Mouse (Mus musculus): ENCODE data around the gene Pakap. TPM values are rescaled to one million over a fixed set of nuclear protein-coding genes. Genes with fewer than 3 reads are reported as not detected.

The Pakap gene
- polyA plus RNA-seq, 1 experiment from 2014 or later = 39.4 TPM

- peak; percentile 91 for DNase-seq (ENCODE audit: low spot score)
- H3K36me3 ChIP-seq = no peaks in the 10 kb centered on the region
- H3K27ac ChIP-seq = peak overlapping the region; percentile 88
- peak overlapping the region; percentile 24; the same call in 1 of the 2 replicates for H3K4me3 ChIP-seq
- 15% methylated on average over 12 of the region's 12 CpGs for WGBS
- no peaks in the 10 kb centered on the region for H3K9me3 ChIP-seq (replicated peaks)
- H3K4me1 ChIP-seq = peaks cover 38% of the 10 kb centered on the region
- H3K27me3 ChIP-seq (ENCODE audit: low read depth, poor library complexity, severe bottlenecking) = no peaks in the 10 kb centered on the region
Measured at GRCm38 (mm10) chr4:57672996-57673906, 105.3 kb downstream of the Pakap start.

- no peak overlapping the region for H3K4me3 ChIP-seq
- no peaks in the 10 kb centered on the region for H3K36me3 ChIP-seq
- peak overlapping the region; percentile 88 for H3K27ac ChIP-seq
- 78% methylated on average over 7 of the region's 7 CpGs for WGBS
- peaks cover 38% of the 10 kb centered on the region for H3K4me1 ChIP-seq
- no peak for DNase-seq (ENCODE audit: low spot score)
- no peaks in the 10 kb centered on the region for H3K9me3 ChIP-seq (replicated peaks)
- no peaks in the 10 kb centered on the region for H3K27me3 ChIP-seq (ENCODE audit: low read depth, poor library complexity, severe bottlenecking)
Measured at GRCm38 (mm10) chr4:57674351-57674750, 106.4 kb downstream of the Pakap start.

GRCm38 (mm10) chr4:57675387-57675786 is 107.4 kb downstream of the Pakap start:
- Histone ChIP-seq H3K36me3 (no peaks in the 10 kb centered on the region), H3K4me1 (peaks cover 37% of the 10 kb centered on the region), H3K27ac (peak overlapping the region; percentile 88), H3K9me3 (replicated peaks) (no peaks in the 10 kb centered on the region), H3K4me3 (peak overlapping the region; percentile 31; the same call in 1 of the 2 replicates), H3K27me3 (ENCODE audit: low read depth, poor library complexity, severe bottlenecking) (no peaks in the 10 kb centered on the region)
- WGBS = 3% methylated on average over 13 of the region's 13 CpGs
- peak; percentile 80 for DNase-seq (ENCODE audit: low spot score)

- Histone ChIP-seq H3K4me1 (peaks cover 43% of the 10 kb centered on the region), H3K9me3 (replicated peaks) (no peaks in the 10 kb centered on the region), H3K36me3 (no peaks in the 10 kb centered on the region), H3K4me3 (no peak overlapping the region), H3K27ac (no peak overlapping the region), H3K27me3 (ENCODE audit: low read depth, poor library complexity, severe bottlenecking) (no peaks in the 10 kb centered on the region)
- no peak for DNase-seq (ENCODE audit: low spot score)
- 83% methylated on average over 12 of the region's 12 CpGs for WGBS
Measured at GRCm38 (mm10) chr4:57677916-57678315, 109.9 kb downstream of the Pakap start.

GRCm38 (mm10) chr4:57678991-57679457 is 111.0 kb downstream of the Pakap start:
- peaks cover 35% of the 10 kb centered on the region for H3K4me1 ChIP-seq
- no peak overlapping the region for H3K4me3 ChIP-seq
- H3K27ac ChIP-seq = no peak overlapping the region
- H3K36me3 ChIP-seq = no peaks in the 10 kb centered on the region
- WGBS = 88% methylated on average over 9 of the region's 9 CpGs
- no peaks in the 10 kb centered on the region for H3K9me3 ChIP-seq (replicated peaks)
- H3K27me3 ChIP-seq (ENCODE audit: low read depth, poor library complexity, severe bottlenecking) = no peaks in the 10 kb centered on the region
- DNase-seq (ENCODE audit: low spot score) = no peak

GRCm38 (mm10) chr4:57680186-57680585 is 112.2 kb downstream of the Pakap start:
- Histone ChIP-seq H3K36me3 (no peaks in the 10 kb centered on the region), H3K4me3 (no peak overlapping the region), H3K9me3 (replicated peaks) (no peaks in the 10 kb centered on the region), H3K27me3 (ENCODE audit: low read depth, poor library complexity, severe bottlenecking) (no peaks in the 10 kb centered on the region), H3K4me1 (peaks cover 27% of the 10 kb centered on the region), H3K27ac (no peak overlapping the region)
- 91% methylated on average over 12 of the region's 12 CpGs for WGBS
- DNase-seq (ENCODE audit: low spot score) = no peak

- Histone ChIP-seq H3K4me1 (peaks cover 21% of the 10 kb centered on the region), H3K27me3 (ENCODE audit: low read depth, poor library complexity, severe bottlenecking) (no peaks in the 10 kb centered on the region), H3K9me3 (replicated peaks) (no peaks in the 10 kb centered on the region), H3K36me3 (no peaks in the 10 kb centered on the region), H3K4me3 (no peak overlapping the region), H3K27ac (peak overlapping the region; percentile 50)
- 80% methylated on average over 12 of the region's 12 CpGs for WGBS
- no peak for DNase-seq (ENCODE audit: low spot score)
Measured at GRCm38 (mm10) chr4:57681511-57681910, 113.5 kb downstream of the Pakap start.

GRCm38 (mm10) chr4:57682341-57682740 is 114.4 kb downstream of the Pakap start:
- Histone ChIP-seq H3K27ac (no peak overlapping the region), H3K4me3 (no peak overlapping the region), H3K4me1 (peaks cover 30% of the 10 kb centered on the region), H3K27me3 (ENCODE audit: low read depth, poor library complexity, severe bottlenecking) (no peaks in the 10 kb centered on the region), H3K36me3 (no peaks in the 10 kb centered on the region), H3K9me3 (replicated peaks) (no peaks in the 10 kb centered on the region)
- no peak for DNase-seq (ENCODE audit: low spot score)
- 96% methylated on average over 2 of the region's 2 CpGs for WGBS

GRCm38 (mm10) chr4:57682944-57683343 is 115.0 kb downstream of the Pakap start:
- WGBS = 88% methylated on average over 11 of the region's 11 CpGs
- Histone ChIP-seq H3K36me3 (no peaks in the 10 kb centered on the region), H3K9me3 (replicated peaks) (no peaks in the 10 kb centered on the region), H3K4me3 (no peak overlapping the region), H3K27me3 (ENCODE audit: low read depth, poor library complexity, severe bottlenecking) (no peaks in the 10 kb centered on the region), H3K27ac (no peak overlapping the region), H3K4me1 (peaks cover 34% of the 10 kb centered on the region)
- DNase-seq (ENCODE audit: low spot score) = no peak

GRCm38 (mm10) chr4:57684676-57685215 is 116.8 kb downstream of the Pakap start:
- Histone ChIP-seq H3K9me3 (replicated peaks) (no peaks in the 10 kb centered on the region), H3K36me3 (peaks cover 5% of the 10 kb centered on the region; the same call in 1 of the 2 replicates), H3K27ac (no peak overlapping the region), H3K27me3 (ENCODE audit: low read depth, poor library complexity, severe bottlenecking) (no peaks in the 10 kb centered on the region), H3K4me1 (peaks cover 51% of the 10 kb centered on the region), H3K4me3 (no peak overlapping the region)
- WGBS = 84% methylated on average over 12 of the region's 12 CpGs
- DNase-seq (ENCODE audit: low spot score) = no peak

GRCm38 (mm10) chr4:57686736-57687135 is 118.8 kb downstream of the Pakap start:
- whole genome bisulfite sequencing = 56% methylated on average over 3 of the region's 3 CpGs
- H3K27ac ChIP-seq = peak overlapping the region; percentile 69
- peaks cover 48% of the 10 kb centered on the region for H3K4me1 ChIP-seq
- no peaks in the 10 kb centered on the region for H3K27me3 ChIP-seq (ENCODE audit: low read depth, poor library complexity, severe bottlenecking)
- DNase-seq (ENCODE audit: low spot score) = no peak
- H3K36me3 ChIP-seq = peaks cover 6% of the 10 kb centered on the region; the same call in 1 of the 2 replicates
- H3K9me3 ChIP-seq (replicated peaks) = no peaks in the 10 kb centered on the region
- H3K4me3 ChIP-seq = no peak overlapping the region

GRCm38 (mm10) chr4:57687583-57687982 is 119.6 kb downstream of the Pakap start:
- Histone ChIP-seq H3K27me3 (ENCODE audit: low read depth, poor library complexity, severe bottlenecking) (no peaks in the 10 kb centered on the region), H3K4me1 (peaks cover 46% of the 10 kb centered on the region), H3K4me3 (no peak overlapping the region), H3K9me3 (replicated peaks) (no peaks in the 10 kb centered on the region), H3K36me3 (peaks cover 6% of the 10 kb centered on the region; the same call in 1 of the 2 replicates), H3K27ac (no peak overlapping the region)
- no peak for DNase-seq (ENCODE audit: low spot score)
- WGBS = 86% methylated on average over 3 of the region's 3 CpGs

GRCm38 (mm10) chr4:57688131-57688530 is 120.2 kb downstream of the Pakap start:
- H3K4me3 ChIP-seq = no peak overlapping the region
- DNase-seq (ENCODE audit: low spot score) = no peak
- H3K36me3 ChIP-seq = peaks cover 6% of the 10 kb centered on the region; the same call in 1 of the 2 replicates
- H3K9me3 ChIP-seq (replicated peaks) = no peaks in the 10 kb centered on the region
- WGBS = 79% methylated on average over 9 of the region's 9 CpGs
- H3K27ac ChIP-seq = no peak overlapping the region
- H3K27me3 ChIP-seq (ENCODE audit: low read depth, poor library complexity, severe bottlenecking) = no peaks in the 10 kb centered on the region
- peaks cover 40% of the 10 kb centered on the region for H3K4me1 ChIP-seq

Measured in limb, embryonic 10.5 days (tissue).